Mouse (Mus musculus): ENCODE data around the gene P3h3.
"Not testable (repeated sequence)": the region's sequence is repeated elsewhere in the genome, so short reads cannot be mapped to it uniquely, and the experiment has no call there.

P3h3 gene

DNA sequence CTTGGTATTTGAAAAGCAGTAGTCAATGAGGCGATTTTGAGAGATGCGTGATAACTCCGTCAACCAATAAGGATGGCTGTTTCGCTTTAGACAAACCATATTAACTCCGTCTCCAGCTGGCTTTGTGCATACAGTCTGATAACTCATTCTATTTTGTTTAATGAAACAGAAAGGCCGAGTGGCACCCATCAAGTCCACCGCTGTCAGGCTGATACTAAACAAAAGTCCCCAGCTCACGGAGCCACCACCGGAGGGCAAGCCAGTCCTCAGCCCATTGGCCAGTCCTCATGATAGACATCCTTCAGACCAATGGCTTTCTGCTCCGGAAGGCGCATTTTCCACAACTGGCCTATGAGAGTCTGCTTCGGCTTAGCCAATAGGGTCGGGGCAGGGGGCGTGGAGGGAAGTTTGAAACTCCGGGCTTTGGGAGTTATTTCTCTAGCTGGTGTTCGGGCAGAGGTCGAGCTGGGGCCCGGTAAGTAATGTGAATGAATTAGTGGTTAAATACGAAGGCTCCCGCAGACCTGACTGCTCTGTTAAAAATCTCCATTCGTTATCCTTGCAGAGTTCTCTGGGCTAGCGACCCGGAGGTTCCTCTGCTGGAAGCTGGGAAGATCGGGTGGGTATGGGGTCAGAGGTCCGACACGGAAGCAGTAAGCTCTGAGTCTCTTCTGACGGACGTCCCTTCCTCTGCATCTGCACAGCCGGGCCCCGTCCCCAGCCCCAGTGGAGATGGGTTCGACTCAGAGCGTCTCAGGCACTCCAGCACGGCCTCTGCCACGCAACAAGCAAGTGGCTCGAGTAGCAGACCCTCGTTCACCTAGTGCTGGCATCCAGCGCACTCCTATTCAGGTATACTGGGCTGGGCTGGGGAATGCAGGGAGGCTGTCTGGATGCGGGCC lies 27.5 kb downstream of the P3h3 start:
- peak; percentile 82 to 84 for DNase-seq

DNA sequence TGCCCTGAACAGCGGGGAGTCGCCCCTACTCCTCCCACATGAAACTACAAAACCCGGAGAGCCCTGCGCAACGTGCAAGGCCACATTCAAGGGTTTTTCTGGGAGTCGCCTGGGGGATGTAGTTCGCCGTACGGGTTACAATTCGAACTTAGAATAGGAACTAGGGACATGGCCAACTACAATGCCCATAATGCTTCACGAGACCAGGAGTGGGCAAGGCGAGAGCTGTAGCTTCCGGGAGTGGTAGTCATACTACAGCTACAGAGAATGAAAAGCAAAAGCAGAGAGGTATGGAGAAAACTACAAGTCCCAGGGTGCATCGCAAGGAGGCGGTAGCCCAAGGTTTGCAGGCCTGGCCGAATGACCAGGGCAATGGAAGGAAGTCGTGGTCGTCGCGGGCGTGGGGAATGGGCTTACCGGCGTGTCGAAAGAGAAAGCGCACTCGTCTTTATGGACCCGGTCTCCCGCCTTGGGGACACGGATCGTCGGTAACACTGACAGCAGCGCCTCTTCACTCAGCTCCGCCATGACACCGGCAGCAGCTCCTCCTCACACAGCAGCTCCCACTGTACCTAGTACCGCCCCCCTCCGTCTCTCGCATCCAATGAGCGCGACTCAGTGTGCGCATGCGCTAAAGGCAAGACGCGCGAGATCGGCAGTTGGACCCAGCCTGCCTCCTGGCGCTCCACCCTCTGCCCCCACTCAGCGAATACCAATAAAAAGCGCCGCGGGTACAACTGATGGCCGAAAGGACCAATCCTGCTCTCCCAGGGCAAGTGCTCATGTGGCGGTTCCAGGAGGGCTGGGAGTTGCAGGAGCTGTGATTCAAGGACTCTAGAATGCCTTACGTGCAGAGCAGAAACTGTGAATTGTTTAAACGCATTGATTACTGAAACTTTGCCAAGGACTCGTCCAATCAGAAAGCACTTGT lies 28.4 kb downstream of the P3h3 start, which contains the start of the genes Usp5 and Cdca3:
Gene Usp5 (minus strand): TSS at position 617 of the 931 bp plus-strand sequence.
Gene Cdca3 (plus strand): TSS at position 680 of the 931 bp plus-strand sequence.
- peak; percentile 90 to 97 for DNase-seq

DNA sequence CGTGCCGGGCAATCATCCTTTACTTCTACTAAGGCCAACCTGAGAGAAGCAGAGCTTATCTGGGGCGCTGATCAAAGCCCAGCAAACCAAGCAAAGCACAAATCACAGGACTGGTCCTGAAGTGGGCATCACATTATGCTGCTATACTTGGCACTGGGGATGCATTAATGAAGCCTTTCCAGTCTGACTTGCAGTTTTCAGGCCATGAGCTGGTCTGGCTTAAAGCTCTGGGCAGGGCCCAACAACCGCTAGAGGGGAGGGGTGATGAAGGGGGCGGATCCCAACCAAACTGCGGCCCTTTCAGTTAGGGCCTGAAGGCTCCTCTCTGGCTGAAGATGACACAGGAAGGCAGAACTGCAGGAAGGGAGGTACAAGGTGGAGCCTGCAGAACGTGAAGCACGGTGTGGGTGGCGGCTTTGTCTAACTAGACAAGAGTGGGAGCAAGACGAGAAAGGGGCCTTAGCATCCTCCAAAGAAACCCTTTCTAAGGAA lies 29.4 kb downstream of the P3h3 start:
- peak; percentile 20 to 28 for DNase-seq

DNA sequence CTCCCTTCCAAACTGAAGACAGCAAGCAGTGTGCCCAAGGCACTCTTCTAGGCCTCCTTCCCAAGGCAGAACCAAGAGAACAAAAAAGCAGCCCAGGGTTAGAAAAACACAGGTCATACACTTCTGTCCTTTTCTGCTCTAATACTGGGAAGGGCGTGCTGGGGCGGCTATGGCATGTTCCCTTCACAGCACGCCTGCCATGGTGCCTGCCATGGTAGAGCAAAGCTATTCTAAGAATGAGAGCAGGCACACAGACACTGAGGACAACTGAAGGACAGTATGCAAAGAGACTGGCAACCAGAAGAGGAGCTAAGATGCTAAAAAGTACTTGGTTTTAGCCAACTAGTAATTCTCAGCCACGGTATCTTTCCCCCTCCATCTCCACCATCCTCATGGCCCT lies 35.5 kb downstream of the P3h3 start:
- no peak for DNase-seq

DNA sequence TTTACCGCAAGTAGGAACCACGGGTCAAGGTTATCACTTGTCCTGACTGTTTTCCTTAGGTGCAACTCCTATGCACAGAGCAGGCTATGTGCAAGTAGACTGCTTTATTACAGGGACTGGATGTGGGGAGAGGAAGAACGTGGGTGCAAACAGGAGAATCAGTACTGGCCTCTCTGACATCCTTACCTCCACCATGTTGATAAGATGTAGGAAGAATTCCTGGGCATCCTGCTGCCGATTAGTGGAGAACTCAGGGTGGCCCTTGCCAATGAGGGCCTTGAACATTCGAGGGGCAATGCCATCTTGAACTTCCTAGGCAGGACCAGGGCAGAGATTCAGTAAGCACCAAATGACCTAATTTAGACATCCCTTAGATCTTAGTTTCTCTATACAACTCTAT lies 36.7 kb downstream of the P3h3 start:
- DNase-seq, result no peak

DNA sequence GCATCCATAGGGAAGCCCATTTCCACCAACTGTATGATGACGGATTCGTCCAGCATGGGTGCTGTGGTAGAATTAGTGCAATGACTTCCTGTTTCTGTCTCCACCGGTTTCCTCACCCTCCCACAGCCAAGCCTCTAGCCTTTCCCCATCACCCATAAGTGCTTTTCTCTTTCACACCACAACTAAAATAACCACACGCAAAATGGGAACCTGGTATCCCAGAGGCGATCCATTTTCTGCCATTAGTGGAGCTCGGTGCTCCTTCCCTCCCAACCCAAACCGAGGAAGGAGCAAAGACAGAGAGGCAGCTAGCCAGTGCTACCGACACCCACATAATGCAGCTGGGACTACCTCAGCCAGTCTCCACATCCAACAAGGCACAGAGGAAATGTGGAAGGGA lies 39.6 kb downstream of the P3h3 start:
- no peak for DNase-seq

DNA sequence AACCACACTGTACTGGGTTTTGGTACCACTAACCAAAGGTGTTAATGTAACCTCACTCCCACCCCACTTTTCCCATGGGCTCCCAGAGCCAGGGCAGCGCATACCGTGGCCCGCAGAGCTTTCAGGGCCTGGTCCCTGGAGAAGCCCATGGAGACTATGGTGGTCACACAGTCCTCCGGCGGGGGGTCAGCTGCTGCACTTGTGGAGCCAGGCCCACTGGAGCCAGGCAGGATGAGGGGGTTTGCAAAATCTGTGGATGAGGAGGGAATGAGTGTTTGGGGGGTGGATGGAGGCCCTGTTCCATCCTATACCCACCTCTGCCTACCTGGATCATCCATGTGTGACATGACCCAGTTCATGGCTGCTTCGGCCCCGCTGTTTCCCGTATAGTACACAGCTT lies 40.0 kb downstream of the P3h3 start:
- DNase-seq, result no peak

DNA sequence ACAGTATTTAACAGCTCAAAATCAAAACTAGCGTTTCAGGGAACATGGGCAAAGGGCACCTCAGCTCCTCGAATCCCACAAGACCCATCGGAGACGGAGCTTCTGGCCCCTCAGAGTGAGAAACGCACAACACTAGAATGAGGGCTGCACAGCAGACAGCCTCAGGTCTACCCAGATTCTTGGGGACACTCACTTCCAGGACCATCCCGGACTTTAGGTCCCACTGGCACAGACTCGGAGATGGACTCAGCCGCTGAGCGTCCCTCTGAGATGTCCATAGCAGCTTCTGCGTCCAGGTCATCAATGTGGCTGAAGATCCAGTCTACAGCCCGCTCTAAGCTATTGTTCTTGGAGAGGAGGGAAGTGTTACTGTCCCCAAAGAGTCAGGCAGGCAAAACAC lies 40.4 kb downstream of the P3h3 start:
- DNase-seq, result no peak

DNA sequence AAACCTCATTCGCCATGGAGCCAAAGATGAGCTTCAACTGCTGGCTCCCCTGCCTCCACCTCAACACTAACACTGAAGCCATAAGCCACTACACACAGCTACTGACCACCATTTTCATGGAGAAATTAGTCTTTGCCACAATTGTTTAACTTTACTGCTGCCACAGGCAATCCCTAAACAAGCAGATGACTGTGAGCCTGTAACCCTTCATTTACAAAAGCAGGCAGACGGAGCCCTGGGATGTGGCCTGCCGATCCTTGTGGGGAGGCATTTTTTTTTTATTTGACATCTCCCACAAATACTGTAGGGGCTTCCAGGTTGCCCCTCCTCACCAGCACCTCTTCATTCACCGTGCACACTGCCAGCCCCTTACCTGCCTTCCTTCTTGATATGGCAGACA lies 40.9 kb downstream of the P3h3 start:
- DNase-seq, result no peak

DNA sequence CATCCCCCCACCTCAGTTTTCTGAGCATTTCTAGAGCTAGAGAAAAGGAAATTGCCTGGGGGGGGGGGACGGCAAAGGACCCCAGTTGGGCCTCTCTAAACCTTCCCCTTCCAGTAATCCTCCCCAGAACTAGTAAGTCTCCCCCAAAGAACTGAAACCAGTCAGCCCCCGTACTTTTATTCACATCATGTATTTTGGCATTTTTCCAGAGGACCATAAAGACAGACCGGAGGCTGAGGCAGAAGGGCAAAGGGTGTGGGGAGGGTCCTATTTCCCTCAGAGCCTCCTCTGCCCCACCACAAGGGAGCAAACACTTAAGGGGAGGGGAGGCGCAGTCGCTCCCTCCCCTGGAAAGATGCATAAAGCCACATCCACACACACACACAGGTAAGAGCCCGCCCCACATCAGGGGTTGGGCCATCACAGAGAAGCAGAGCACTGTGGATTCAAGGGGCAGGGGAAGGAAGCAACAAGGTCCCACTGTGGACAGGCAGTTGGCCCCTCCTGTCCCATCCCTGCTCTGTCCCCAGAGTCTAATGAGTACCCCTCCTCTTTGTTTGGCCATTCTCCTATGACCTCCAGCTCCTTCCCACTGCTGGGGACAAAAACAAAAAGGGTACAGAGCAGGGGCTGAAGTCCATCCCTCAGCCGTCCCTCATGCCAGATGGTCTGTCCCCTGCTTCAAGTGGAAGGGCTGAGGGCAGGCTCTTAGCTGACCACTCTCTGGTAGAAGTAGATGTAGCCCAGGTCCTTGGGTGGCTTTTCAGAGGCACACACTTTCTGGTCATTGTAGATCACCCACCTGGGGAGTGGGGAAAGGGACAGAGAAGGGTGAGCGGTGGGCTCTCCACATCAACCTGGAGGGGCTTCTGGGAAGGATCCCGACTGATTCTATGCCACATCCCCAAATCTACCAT lies 42.4 kb downstream of the P3h3 start:
- no peak for DNase-seq

DNA sequence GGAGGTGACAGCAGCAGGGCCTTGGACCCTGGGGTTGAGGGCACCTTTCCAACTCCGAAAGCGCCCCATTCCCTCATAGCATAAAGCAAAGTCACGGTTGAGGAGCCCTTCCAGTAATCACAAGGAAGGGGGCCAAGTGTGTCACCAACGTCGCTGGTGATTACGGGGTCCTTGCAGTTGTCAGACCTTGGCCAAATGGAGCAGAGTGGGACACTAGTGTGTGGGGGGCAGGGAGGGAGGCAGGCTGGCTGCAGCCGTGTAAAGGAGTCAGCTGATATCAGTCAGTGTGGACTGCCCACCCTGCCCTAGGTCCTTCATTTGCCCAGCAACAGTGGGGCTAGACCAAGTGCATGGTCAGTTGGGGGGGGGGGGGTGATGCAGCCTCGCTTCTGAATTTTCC lies 43.1 kb downstream of the P3h3 start:
- DNase-seq, result no peak

DNA sequence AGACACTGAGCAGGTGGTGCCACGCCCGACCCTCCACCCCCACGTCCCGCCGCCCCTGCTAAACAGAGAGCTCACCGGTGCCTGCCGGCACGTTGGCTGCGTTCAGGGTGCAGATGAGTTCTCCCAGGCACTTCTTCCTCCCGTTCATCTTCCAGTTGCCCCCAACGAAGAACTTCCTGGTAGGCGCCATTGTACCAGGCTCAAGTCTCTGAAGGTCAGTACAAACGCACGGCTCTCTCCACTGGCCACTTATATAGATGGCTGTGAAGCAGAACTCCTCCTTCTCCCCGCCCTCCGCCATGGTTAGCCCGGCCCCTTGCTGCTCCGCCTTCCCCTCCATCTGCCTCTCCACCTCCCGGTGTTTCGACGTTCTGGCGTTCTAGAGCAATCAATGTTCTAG lies 43.6 kb downstream of the P3h3 start, which contains the start of gene Tpi1:
Gene Tpi1 (minus strand): TSS at position 364 of the 400 bp plus-strand sequence.
- DNase-seq, result peak; percentile 80 to 86

DNA sequence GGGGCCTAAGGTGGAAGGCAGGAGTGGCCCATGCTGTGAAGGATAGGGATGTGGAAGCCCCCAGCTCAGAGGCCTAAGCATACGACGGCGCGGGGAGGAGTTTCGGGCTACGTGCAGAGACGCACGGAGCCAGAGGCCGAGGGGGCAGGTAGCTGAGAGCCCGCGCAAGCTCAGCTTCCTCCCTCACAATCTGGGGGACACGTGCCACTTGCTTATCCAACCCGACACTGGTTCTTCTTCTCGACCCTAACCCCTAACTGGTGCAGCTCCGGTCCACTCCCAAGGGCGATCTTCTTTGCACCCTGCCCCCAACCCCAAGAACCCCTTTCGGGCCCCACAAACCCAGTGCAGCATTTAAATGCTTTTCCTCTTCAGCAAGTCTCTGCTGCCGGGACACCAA lies 44.1 kb downstream of the P3h3 start:
- DNase-seq, result peak; percentile 40 to 55

DNA sequence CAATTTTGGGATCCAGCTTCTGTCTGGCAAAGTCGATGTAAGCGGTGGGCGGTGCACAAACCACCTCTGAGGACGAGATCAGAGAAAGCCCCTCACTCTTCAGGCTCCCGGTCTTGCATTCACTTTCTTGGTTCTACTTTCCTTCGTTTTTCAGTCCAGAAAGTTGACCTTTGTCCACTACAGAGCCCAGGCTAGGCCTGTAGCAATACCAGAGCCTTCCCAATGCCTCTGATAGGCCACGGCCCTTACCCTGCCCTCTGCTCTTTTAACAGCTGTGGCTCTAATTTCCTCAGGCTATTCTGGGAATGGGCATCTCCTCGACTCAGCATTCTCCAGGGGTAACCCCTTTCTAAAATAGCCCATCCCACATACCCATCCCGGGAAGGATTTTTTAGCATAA lies 44.7 kb downstream of the P3h3 start:
- no peak for DNase-seq

DNA sequence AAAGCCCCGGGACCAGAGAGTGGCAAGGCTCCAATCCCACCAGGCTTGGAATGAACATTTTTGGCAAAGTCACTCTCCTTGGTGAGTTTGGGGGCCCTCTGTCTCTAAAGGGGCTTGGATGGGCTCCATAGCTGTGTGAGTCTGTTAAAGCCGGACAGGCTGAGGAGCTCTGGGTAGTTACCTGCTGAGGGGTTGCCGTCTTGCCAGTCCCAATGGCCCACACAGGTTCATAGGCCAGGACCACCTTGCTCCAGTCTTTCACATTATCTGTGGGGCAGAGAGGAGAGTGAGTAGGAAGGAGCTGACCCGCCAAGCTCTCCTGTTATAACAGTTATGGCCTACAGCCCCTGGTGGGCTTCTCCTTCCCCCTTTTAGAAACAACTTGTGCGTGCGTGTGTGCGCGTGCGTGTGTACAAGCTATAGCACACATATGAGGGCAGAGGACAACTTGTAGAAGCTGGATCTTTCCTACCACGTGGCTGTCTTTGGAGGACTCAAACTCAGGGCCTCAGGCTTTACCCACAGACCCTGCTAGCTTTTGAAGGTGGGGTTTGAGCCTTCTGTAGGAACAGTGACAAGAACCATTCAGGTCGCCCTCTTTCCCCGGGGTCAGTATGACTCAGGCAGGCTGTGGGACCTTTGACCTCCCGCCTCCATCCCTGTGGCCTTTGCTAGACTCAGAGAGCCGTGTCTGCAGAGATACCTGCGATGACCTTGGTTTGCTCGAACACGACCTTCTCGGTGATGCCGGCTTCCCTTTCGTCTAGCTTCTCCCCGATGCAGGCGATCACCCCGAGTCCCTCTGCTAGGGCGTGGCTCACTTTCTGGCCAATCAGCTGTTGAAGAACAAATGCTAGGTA lies 45.6 kb downstream of the P3h3 start:
- no peak for DNase-seq

DNA sequence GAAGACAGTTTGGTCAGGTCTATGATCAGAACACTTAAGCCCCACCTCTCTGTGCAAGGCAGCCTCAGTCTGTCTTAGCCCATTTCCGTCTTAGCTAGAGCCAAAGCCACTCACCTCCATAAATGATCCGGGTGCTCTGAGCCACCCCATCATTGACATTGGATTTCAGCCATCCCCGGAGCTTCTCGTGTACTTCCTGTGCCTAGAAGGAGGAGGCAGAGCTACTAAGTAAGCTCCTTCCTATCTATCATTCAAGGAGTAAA lies 46.2 kb downstream of the P3h3 start:
- DNase-seq, result no peak

DNA sequence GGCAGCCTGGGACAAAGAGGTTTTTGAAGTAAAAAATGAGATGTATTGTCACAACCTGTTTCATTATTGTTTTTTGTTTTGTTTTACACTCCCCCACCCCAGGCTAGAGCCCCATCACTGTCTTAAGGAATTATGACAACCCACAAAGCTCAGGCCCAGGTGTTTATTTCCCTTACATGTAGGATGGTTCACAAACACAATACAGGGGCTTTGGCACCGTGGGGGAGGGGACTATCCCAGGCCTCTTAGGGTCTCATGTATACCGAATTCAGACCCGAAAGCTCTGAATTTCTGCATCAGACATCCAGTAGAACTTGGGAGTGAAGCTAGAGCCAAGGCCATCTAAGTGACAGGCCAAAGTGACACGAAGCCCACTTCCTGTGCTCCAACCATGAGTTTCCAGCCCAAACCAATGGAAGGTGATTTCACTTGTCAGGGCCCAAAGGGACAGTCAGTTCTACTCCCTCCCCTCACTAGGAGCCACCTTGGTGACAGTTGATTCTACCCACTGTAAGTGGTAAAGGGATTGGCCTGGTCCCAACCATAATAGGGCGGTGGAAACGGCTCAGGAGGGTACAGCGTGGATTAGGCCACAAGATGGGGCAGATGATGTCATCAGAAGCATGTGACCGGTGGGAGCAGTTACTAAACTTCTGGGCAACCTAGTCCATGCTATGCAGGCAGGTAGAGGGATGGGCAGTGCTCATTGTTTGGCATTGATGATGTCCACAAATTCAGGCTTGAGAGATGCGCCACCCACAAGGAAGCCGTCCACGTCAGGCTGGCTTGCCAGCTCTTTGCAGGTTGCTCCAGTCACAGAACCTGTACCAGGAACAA lies 46.8 kb downstream of the P3h3 start:
- not testable (repeated sequence) for DNase-seq

DNA sequence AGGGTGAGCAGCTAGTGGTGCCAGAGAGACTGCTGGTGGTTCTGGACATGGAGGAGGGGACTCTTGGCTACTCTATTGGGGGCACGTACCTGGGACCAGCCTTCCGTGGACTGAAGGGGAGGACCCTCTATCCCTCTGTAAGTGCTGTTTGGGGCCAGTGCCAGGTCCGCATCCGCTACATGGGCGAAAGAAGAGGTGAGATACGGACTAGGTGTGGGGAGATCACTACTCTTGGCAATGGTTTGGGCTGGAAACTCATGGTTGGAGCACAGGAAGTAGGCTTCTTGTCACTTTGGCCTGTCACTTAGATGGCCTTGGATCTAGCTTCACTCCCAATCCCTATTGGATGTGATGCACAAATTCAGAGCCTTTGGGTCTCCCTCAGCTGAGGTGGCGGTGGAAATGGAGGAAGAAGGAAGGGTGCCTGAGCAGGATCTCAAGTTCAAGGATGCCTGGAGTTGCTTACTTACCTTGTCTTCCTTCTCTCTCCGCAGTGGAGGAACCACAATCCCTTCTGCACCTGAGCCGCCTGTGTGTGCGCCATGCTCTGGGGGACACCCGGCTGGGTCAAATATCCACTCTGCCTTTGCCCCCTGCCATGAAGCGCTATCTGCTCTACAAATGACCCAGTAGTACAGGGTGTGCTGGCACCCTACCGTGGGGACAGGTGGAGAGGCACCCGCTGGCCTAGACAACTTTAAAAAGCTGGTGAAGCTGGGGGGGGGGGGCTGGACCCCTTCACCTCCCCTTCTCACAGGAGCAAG lies 47.6 kb downstream of the P3h3 start:
- DNase-seq, result no peak

DNA sequence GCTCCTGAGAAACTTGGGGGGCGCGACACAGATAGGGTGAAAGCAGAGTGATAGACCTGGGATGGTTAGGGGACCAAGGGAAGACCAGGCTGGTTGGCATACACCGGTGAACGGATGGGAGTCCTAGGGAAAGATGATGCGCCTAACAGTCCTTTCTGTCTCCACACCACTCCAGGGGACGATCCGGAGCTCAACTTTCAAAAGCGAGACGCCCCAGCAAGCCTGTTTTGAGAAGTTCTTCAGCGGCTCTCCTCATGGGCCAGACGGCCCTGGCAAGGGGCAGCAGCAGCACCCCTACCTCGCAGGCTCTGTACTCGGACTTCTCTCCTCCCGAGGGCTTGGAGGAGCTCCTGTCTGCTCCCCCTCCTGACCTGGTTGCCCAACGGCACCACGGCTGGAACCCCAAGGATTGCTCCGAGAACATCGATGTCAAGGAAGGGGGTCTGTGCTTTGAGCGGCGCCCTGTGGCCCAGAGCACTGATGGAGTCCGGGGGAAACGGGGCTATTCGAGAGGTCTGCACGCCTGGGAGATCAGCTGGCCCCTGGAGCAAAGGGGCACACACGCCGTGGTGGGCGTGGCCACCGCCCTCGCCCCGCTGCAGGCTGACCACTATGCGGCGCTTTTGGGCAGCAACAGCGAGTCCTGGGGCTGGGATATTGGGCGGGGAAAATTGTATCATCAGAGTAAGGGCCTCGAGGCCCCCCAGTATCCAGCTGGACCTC lies 48.3 kb downstream of the P3h3 start:
- DNase-seq, result peak; percentile 71 to 82

All from spleen, adult 18-20 months (tissue).